ENCODE assay signal across 8 mouse cellular contexts in the genomic region with DNA sequence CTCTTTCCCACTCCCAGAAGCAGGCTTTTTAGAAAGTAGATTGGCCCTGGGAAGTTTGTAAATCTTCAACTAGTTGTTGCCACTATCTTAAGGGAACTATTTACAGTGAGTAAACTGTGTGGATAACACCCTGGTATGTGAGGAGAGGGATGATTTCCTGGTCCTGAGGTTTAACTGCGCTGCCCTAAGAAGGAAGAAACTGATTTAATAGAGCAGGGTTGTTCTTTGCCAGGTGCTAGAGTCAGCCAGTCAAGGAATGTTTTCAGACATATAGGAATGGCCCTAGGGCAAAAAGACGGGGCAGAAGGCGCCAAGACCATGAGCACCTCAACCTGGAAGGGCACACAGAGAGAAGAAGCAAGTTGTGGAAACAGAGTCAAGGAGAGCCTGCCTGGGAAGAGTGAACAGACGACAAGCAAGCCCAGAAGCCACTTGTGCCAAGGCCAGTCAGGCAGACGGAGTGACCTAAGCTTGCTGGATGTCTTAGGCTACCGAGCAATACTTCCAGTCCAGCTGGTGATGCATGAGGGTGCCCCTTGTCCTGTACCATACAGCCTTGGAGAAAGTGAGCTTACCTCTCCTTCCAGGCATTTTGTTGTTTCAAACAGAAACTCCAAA. TPM values are rescaled to one million over a fixed set of nuclear protein-coding genes. Genes with fewer than 3 reads are reported as not detected.
A peak's percentile ranks its signal among the peaks of the same experiment; 100 is the strongest.
DNase-seq lines count a peak whose midpoint lies in the region; ATAC-seq and TF ChIP-seq lines count a peak whose summit lies in the region.

No protein-coding gene starts in this region.

- TF ChIP-seq RAD21 in MEL (IDR thresholded peaks at IDR 0.05; ENCODE audit: low read depth, low read length) = no peak

- no peak for TF ChIP-seq CTCF in MEL (IDR thresholded peaks at IDR 0.05 in 2 of 3, conservative IDR thresholded peaks at IDR 0.05 in 1 of 3; ENCODE audit: control insufficient read depth in 1 of 3, insufficient read depth in 1 of 3, low read depth in 2 of 3, low read length in 3 of 3, poor library complexity in 1 of 3, severe bottlenecking in 1 of 3)

- H3K27ac ChIP-seq in MEL (ENCODE audit: control insufficient read depth, low read depth, low read length) = no peak overlapping the region
- H3K27ac ChIP-seq in intestine, embryonic 14.5 days (ENCODE audit: low read depth) = peak overlapping the region; percentile 99; the same call in 1 of the 2 replicates
- H3K27ac ChIP-seq in liver, embryonic 16.5 days (ENCODE audit: low read length) = no peak overlapping the region

- peak; percentile 12 for DNase-seq in embryo, embryonic 9.5 days (ENCODE audit: extremely low spot score)
- DNase-seq in embryo, embryonic 11 days = no peak
- DNase-seq in MEL (ENCODE audit: low read depth, low spot score) = peak; percentile 23
- DNase-seq in intestine, embryonic 14.5 days (ENCODE audit: low spot score) = no peak
- DNase-seq in layer of hippocampus, postnatal 36 days = no peak
- no peak for DNase-seq in urinary bladder, postnatal 4 days (ENCODE audit: low spot score in 2 of 2)

- no peaks in the 10 kb centered on the region for H3K9me3 ChIP-seq in MEL (replicated peaks; ENCODE audit: insufficient read depth, low read length)
- H3K9me3 ChIP-seq in intestine, embryonic 14.5 days (ENCODE audit: control insufficient read depth, low read length) = no peaks in the 10 kb centered on the region
- H3K9me3 ChIP-seq in liver, embryonic 16.5 days (replicated peaks; ENCODE audit: control insufficient read depth, low read length) = no peaks in the 10 kb centered on the region

- no peak for TF ChIP-seq EP300 in MEL (IDR thresholded peaks at IDR 0.05; ENCODE audit: low read depth in 1 of 2, low read length in 2 of 2)

- no peak for ATAC-seq in intestine, embryonic 14.5 days (replicated peaks; ENCODE audit: low FRiP score, low TSS enrichment, low read depth)
- ATAC-seq in liver, embryonic 16.5 days (ENCODE audit: low read depth) = no peak
- ATAC-seq in inflammation-experienced regulatory T-cells, adult 6 months = no peak

- H3K9ac ChIP-seq in MEL (ENCODE audit: control insufficient read depth, low read depth, low read length, poor library complexity, severe bottlenecking) = peak overlapping the region; percentile 84
- H3K9ac ChIP-seq in intestine, embryonic 14.5 days (ENCODE audit: low read length) = peak overlapping the region; percentile 96; the same call in 1 of the 2 replicates
- no peak overlapping the region; the same call in 1 of the 2 replicates for H3K9ac ChIP-seq in liver, embryonic 16.5 days (ENCODE audit: low read depth, low read length)

- H3K4me3 ChIP-seq in MEL (ENCODE audit: control insufficient read depth in 1 of 2, insufficient read depth in 1 of 2, low read depth in 2 of 2, low read length in 2 of 2) = peak overlapping the region; percentile 49 to 67
- H3K4me3 ChIP-seq in intestine, embryonic 14.5 days (ENCODE audit: low read depth, low read length) = peak overlapping the region; percentile 80; the same call in 1 of the 2 replicates
- H3K4me3 ChIP-seq in liver, embryonic 16.5 days (ENCODE audit: low read depth, low read length) = no peak overlapping the region; the same call in 1 of the 2 replicates

- peak overlapping the region; percentile 74 for H3K4me2 ChIP-seq in intestine, embryonic 14.5 days (ENCODE audit: low read length)
- H3K4me2 ChIP-seq in liver, embryonic 16.5 days (ENCODE audit: low read depth, low read length) = peak overlapping the region; percentile 93

- H3K27me3 ChIP-seq in MEL (ENCODE audit: control insufficient read depth in 1 of 2, insufficient read depth in 2 of 2, low read length in 2 of 2) = no peaks in the 10 kb centered on the region
- H3K27me3 ChIP-seq in intestine, embryonic 14.5 days (replicated peaks; ENCODE audit: control insufficient read depth, insufficient read depth, low read length) = no peaks in the 10 kb centered on the region
- H3K27me3 ChIP-seq in liver, embryonic 16.5 days (ENCODE audit: control insufficient read depth, insufficient read depth, low read depth, low read length) = peaks cover 22% of the 10 kb centered on the region

- no peak for TF ChIP-seq POLR2A in MEL (IDR thresholded peaks at IDR 0.05; ENCODE audit: control insufficient read depth in 1 of 2, insufficient read depth in 1 of 2, low read depth in 1 of 2, low read length in 2 of 2, poor library complexity in 1 of 2)

- H3K36me3 ChIP-seq in MEL (ENCODE audit: control insufficient read depth in 1 of 2, insufficient read depth in 2 of 2, low read length in 2 of 2) = peaks cover 0 to 53% of the 10 kb centered on the region in 2 experiments; a peak in 2 of 4 replicates
- no peaks in the 10 kb centered on the region for H3K36me3 ChIP-seq in intestine, embryonic 14.5 days (ENCODE audit: control insufficient read depth, insufficient read depth, low read length)
- no peaks in the 10 kb centered on the region for H3K36me3 ChIP-seq in liver, embryonic 16.5 days (ENCODE audit: control insufficient read depth, insufficient read depth)

- peaks cover 31% of the 10 kb centered on the region for H3K79me2 ChIP-seq in MEL (ENCODE audit: control insufficient read depth, insufficient read depth, low read length, poor library complexity)

- 51% methylated on average over 6 of the region's 6 CpGs for WGBS in intestine, embryonic 14.5 days
- WGBS in liver, embryonic 16.5 days (ENCODE audit: insufficient replicate concordance) = 54% methylated on average over 6 of the region's 6 CpGs

- H3K4me1 ChIP-seq in MEL (ENCODE audit: control insufficient read depth in 1 of 2, insufficient read depth in 2 of 2, low read length in 2 of 2) = peaks cover 30 to 56% of the 10 kb centered on the region in 2 experiments
- H3K4me1 ChIP-seq in intestine, embryonic 14.5 days (replicated peaks; ENCODE audit: control insufficient read depth, insufficient read depth, low read length) = peaks cover 18% of the 10 kb centered on the region
- peaks cover 18% of the 10 kb centered on the region for H3K4me1 ChIP-seq in liver, embryonic 16.5 days (ENCODE audit: control insufficient read depth, low read depth, low read length)

TF ChIP-seq in MEL, 35 proteins besides CTCF, POLR2A, EP300 and RAD21:
- no peak for TF ChIP-seq UBTF (IDR thresholded peaks at IDR 0.05; ENCODE audit: borderline replicate concordance, insufficient read depth, low read depth, low read length)
- no peak for TF ChIP-seq MAX (IDR thresholded peaks at IDR 0.05; ENCODE audit: low read length)
- TF ChIP-seq CHD1 (IDR thresholded peaks at IDR 0.05; ENCODE audit: low read depth, low read length) = no peak
- TF ChIP-seq ZMIZ1 (IDR thresholded peaks at IDR 0.05; ENCODE audit: low read depth, low read length) = no peak
TF ChIP-seq in MEL: peak in this region for 0.

RNA-seq across cellular contexts. Expression of gene Rasa2, which starts 0.8 kb away (rescaled TPM):
- total RNA-seq in MEL (2012; rRNA removed) = 9.5 and 11.3 TPM in 2 replicates
- polyA plus RNA-seq in MEL (2012; ENCODE audit: insufficient read depth in 1 of 2, insufficient read length in 2 of 2, low read depth in 1 of 2, low replicate concordance in 2 of 2, missing spikeins in 1 of 2) = 10 to 100 TPM in 1 of 2 experiments, not detected in 1; 11.3 TPM
- 20.5 and 20.8 TPM in 2 replicates for polyA plus RNA-seq in intestine, embryonic 14.5 days (2014; fragmentation: Nextera tagmentation; extraction: Ambion mirVana)
- polyA plus RNA-seq in liver, embryonic 16.5 days (2015; fragmentation: Nextera tagmentation; extraction: Ambion mirVana) = 2.2 and 2.6 TPM in 2 replicates
- 10 to 100 TPM; 29.5 to 35.3 TPM for total RNA-seq in layer of hippocampus, postnatal 36 days (2021)
- polyA plus RNA-seq in inflammation-experienced regulatory T-cells, adult 6 months (2017; shearing (Covaris generic)) = 10 to 100 TPM; 31.5 to 41.1 (median 34.3) TPM

Comparison
In these comparisons a context has a peak if more than half of its experiments do, and no peak if none do; other contexts are left out.
1. DNase-seq: peak in embryo, embryonic 9.5 days (single experiment) and MEL (single experiment); none in embryo, embryonic 11 days (single experiment), intestine, embryonic 14.5 days (single experiment), layer of hippocampus, postnatal 36 days (0 of 2) and urinary bladder, postnatal 4 days (0 of 2).